Mouse (Mus musculus): ENCODE measurements around the gene Efs. TPM values are rescaled to one million over a fixed set of nuclear protein-coding genes. Genes with fewer than 3 reads are reported as not detected.
A peak's percentile ranks its signal among the peaks of the same experiment; 100 is the strongest.

The Efs gene
- polyA plus RNA-seq, 1 experiment from 2014 or later = 58.0 TPM

GRCm38 (mm10) chr14:54932645-54933150 is 6.8 kb upstream of the Efs start, which contains the start of gene Il25:
Gene Il25, plus strand, starts transcription at chr14:54932695.
- Histone ChIP-seq H3K4me1 (peaks cover 47% of the 10 kb centered on the region), H3K4me2 (no peak within 1 kb of the TSS), H3K9me3 (no peaks in the 10 kb centered on the region), H3K9ac (no peak within 1 kb of the TSS), H3K4me3 (no peak within 1 kb of the TSS), H3K27ac (0 out of 2 replicates have a peak within 1 kb of the TSS, but pooled peaks have one; percentile 11), H3K27me3 (no peaks in the 10 kb centered on the region), H3K36me3 (no peaks in the 10 kb centered on the region)
- ATAC-seq (ENCODE audit: insufficient number of reproducible peaks, low FRiP score, low TSS enrichment, low read depth) = no peak
- 24% methylated on average over 6 of the region's 6 CpGs for WGBS

- Histone ChIP-seq H3K27me3 (no peaks in the 10 kb centered on the region), H3K4me3 (no peak overlapping the region), H3K9me3 (no peaks in the 10 kb centered on the region), H3K9ac (no peak overlapping the region), H3K36me3 (no peaks in the 10 kb centered on the region), H3K4me1 (peaks cover 44% of the 10 kb centered on the region), H3K27ac (0 out of 2 replicates have a peak overlapping the region, but pooled peaks have one; percentile 27), H3K4me2 (no peak overlapping the region)
- 19% methylated on average over 2 of the region's 2 CpGs for WGBS
- no peak for ATAC-seq (ENCODE audit: insufficient number of reproducible peaks, low FRiP score, low TSS enrichment, low read depth)
These were observed 4.5 kb upstream of the Efs start for GRCm38 (mm10) chr14:54930431-54930830.

- WGBS = 62% methylated on average over 5 of the region's 5 CpGs
- ATAC-seq (ENCODE audit: insufficient number of reproducible peaks, low FRiP score, low TSS enrichment, low read depth) = no peak
- H3K9me3 ChIP-seq = no peaks in the 10 kb centered on the region
These were observed 3.9 kb upstream of the Efs start for GRCm38 (mm10) chr14:54929801-54930200.

GRCm38 (mm10) chr14:54927296-54927695 is 1.4 kb upstream of the Efs start:
- H3K9me3 ChIP-seq = no peaks in the 10 kb centered on the region
- peak overlapping the region; percentile 76 for H3K4me2 ChIP-seq
- H3K27me3 ChIP-seq = no peaks in the 10 kb centered on the region
- peak overlapping the region; percentile 63 for H3K4me3 ChIP-seq
- peak overlapping the region; percentile 90 for H3K9ac ChIP-seq
- H3K4me1 ChIP-seq = peaks cover 48% of the 10 kb centered on the region
- WGBS = 10% methylated on average over 7 of the region's 7 CpGs
- peaks cover 7% of the 10 kb centered on the region; the same call in 1 of the 2 replicates for H3K36me3 ChIP-seq
- ATAC-seq (ENCODE audit: insufficient number of reproducible peaks, low FRiP score, low TSS enrichment, low read depth) = no peak
- H3K27ac ChIP-seq = peak overlapping the region; percentile 100

More at GRCm38 (mm10) chr14:54929801-54930200, 3.9 kb upstream of the Efs start:
- Histone ChIP-seq H3K27me3 (no peaks in the 10 kb centered on the region), H3K27ac (0 out of 2 replicates have a peak overlapping the region, but pooled peaks have one; percentile 27), H3K4me2 (no peak overlapping the region), H3K9ac (no peak overlapping the region), H3K4me1 (peaks cover 42% of the 10 kb centered on the region), H3K36me3 (no peaks in the 10 kb centered on the region), H3K4me3 (no peak overlapping the region)

- Histone ChIP-seq H3K9me3 (no peaks in the 10 kb centered on the region), H3K9ac (peak overlapping the region; percentile 90), H3K36me3 (peaks cover 14% of the 10 kb centered on the region), H3K4me3 (peak overlapping the region; percentile 63), H3K27ac (peak overlapping the region; percentile 100), H3K4me1 (peaks cover 48% of the 10 kb centered on the region), H3K27me3 (no peaks in the 10 kb centered on the region), H3K4me2 (peak overlapping the region; percentile 76)
- ATAC-seq (ENCODE audit: insufficient number of reproducible peaks, low FRiP score, low TSS enrichment, low read depth) = peak; percentile 77
- WGBS = under 1% methylated on average over 32 of the region's 58 CpGs
These were observed 654 bp upstream of the Efs start for GRCm38 (mm10) chr14:54926401-54927158.

- H3K4me3 ChIP-seq = peak overlapping the region; percentile 63
- WGBS = 6% methylated on average over 7 of the region's 7 CpGs
- H3K36me3 ChIP-seq = peaks cover 32% of the 10 kb centered on the region
- peak overlapping the region; percentile 90 for H3K9ac ChIP-seq
- H3K4me1 ChIP-seq = peaks cover 44% of the 10 kb centered on the region
- peak overlapping the region; percentile 100 for H3K27ac ChIP-seq
- peak overlapping the region; percentile 76 for H3K4me2 ChIP-seq
- H3K9me3 ChIP-seq = no peaks in the 10 kb centered on the region
- no peaks in the 10 kb centered on the region for H3K27me3 ChIP-seq
- ATAC-seq (ENCODE audit: insufficient number of reproducible peaks, low FRiP score, low TSS enrichment, low read depth) = peak; percentile 64
These were observed 1.1 kb downstream of the Efs start for GRCm38 (mm10) chr14:54924641-54925348.

- H3K27me3 ChIP-seq = no peaks in the 10 kb centered on the region
- H3K36me3 ChIP-seq = peaks cover 76% of the 10 kb centered on the region
These were observed 5.7 kb downstream of the Efs start for GRCm38 (mm10) chr14:54920076-54920685.

GRCm38 (mm10) chr14:54913343-54913742 is 12.6 kb downstream of the Efs start:
- Histone ChIP-seq H3K36me3 (peaks cover 48% of the 10 kb centered on the region), H3K9ac (peak overlapping the region; percentile 89), H3K9me3 (no peaks in the 10 kb centered on the region), H3K27me3 (no peaks in the 10 kb centered on the region), H3K4me2 (peak overlapping the region; percentile 80), H3K4me3 (peak overlapping the region; percentile 92), H3K4me1 (peaks cover 29% of the 10 kb centered on the region), H3K27ac (peak overlapping the region; percentile 94)
- WGBS = 13% methylated on average over 10 of the region's 10 CpGs
- ATAC-seq (ENCODE audit: insufficient number of reproducible peaks, low FRiP score, low TSS enrichment, low read depth) = no peak

More at GRCm38 (mm10) chr14:54920076-54920685, 5.7 kb downstream of the Efs start:
- Histone ChIP-seq H3K27ac (no peak overlapping the region), H3K4me2 (no peak overlapping the region), H3K4me1 (peaks cover 23% of the 10 kb centered on the region), H3K9me3 (no peaks in the 10 kb centered on the region), H3K9ac (no peak overlapping the region), H3K4me3 (no peak overlapping the region)
- ATAC-seq (ENCODE audit: insufficient number of reproducible peaks, low FRiP score, low TSS enrichment, low read depth) = no peak
- 86% methylated on average over 16 of the region's 16 CpGs for WGBS

GRCm38 (mm10) chr14:54912886-54913285 is 13.0 kb downstream of the Efs start, which contains the start of gene Slc22a17:
Gene Slc22a17, minus strand, starts transcription at chr14:54913132.
- peaks cover 48% of the 10 kb centered on the region for H3K36me3 ChIP-seq
- H3K27me3 ChIP-seq = no peaks in the 10 kb centered on the region
- H3K4me3 ChIP-seq = peak within 1 kb of the TSS; percentile 92
- under 1% methylated on average over 28 of the region's 28 CpGs for WGBS
- peak within 1 kb of the TSS; percentile 94 for H3K27ac ChIP-seq
- H3K4me2 ChIP-seq = peak within 1 kb of the TSS; percentile 80
- H3K9ac ChIP-seq = peak within 1 kb of the TSS; percentile 89
- H3K9me3 ChIP-seq = no peaks in the 10 kb centered on the region
- peaks cover 29% of the 10 kb centered on the region for H3K4me1 ChIP-seq
- ATAC-seq (ENCODE audit: insufficient number of reproducible peaks, low FRiP score, low TSS enrichment, low read depth) = peak; percentile 94

GRCm38 (mm10) chr14:54912109-54912850 is 13.6 kb downstream of the Efs start:
- peaks cover 48% of the 10 kb centered on the region for H3K36me3 ChIP-seq
- peak overlapping the region; percentile 80 for H3K4me2 ChIP-seq
- WGBS = 2% methylated on average over 52 of the region's 69 CpGs
- peak overlapping the region; percentile 94 for H3K27ac ChIP-seq
- H3K4me3 ChIP-seq = peak overlapping the region; percentile 92
- H3K9me3 ChIP-seq = no peaks in the 10 kb centered on the region
- peaks cover 29% of the 10 kb centered on the region for H3K4me1 ChIP-seq
- peak overlapping the region; percentile 89 for H3K9ac ChIP-seq
- peak; percentile 32; the same call in 1 of the 2 replicates for ATAC-seq (ENCODE audit: insufficient number of reproducible peaks, low FRiP score, low TSS enrichment, low read depth)
- no peaks in the 10 kb centered on the region for H3K27me3 ChIP-seq

GRCm38 (mm10) chr14:54908682-54909081 is 17.2 kb downstream of the Efs start:
- no peak overlapping the region for H3K4me3 ChIP-seq
- no peak overlapping the region for H3K9ac ChIP-seq
- no peak overlapping the region for H3K4me2 ChIP-seq
- WGBS = 87% methylated on average over 7 of the region's 7 CpGs
- no peak for ATAC-seq (ENCODE audit: insufficient number of reproducible peaks, low FRiP score, low TSS enrichment, low read depth)
- H3K4me1 ChIP-seq = peaks cover 25% of the 10 kb centered on the region
- peaks cover 55% of the 10 kb centered on the region for H3K36me3 ChIP-seq
- no peaks in the 10 kb centered on the region for H3K9me3 ChIP-seq
- no peak overlapping the region for H3K27ac ChIP-seq
- H3K27me3 ChIP-seq = no peaks in the 10 kb centered on the region
